Mouse (Mus musculus) cerebellum, postnatal 36 days (tissue): ENCODE data around the gene Tex29.

Source experiments
- DNase-seq, 2 experiments: peaks; one replicate each; pipeline ENCODE4 v3.0.0; 2021 to 2022; ENCODE audit warnings: mixed read lengths in 2 of 2

The Tex29 gene

DNA sequence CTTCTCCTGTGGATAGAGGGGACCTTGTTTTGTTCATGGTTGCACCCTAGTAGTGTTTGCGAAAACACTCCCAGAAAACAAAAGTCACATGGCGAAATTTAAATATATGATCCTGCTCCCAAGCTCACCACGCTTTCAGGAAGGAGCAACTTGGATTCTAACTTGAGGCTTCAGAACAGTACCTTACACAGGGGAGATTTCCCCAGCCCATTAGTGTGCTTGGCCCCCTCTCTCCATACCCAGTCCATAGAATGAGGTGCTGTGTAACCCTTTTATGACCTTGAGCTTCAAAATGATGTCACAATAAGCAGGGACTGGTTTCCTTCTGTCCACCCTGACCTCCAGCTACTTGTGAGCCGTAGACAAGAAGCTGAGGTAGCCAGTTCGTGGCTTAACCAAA, at the start of gene Tex29:
Gene Tex29 (plus strand): TSS at position 301 of the 400 bp plus-strand sequence.
- no peak for DNase-seq

DNA sequence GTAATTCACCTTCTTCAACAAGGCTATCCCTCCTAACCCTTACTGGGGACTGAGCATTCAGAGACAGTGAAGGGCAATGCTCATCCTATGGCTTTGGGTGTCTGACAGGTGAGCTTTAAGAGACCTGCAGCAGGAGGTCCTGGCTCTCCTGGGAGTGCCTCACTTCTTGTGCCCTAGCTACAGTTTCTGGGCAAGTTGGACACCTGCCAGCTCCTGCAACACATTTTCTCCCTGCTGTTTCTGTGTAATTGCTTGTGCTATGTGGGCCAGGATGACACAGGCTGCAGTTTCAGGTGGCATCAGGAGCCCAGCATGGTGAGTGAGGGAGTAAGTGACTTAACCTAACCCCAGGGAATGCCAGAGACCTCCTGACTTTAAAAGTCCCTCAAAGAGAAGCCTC, 45.3 kb upstream of the Tex29 start:
- peak; percentile 82 for DNase-seq

DNA sequence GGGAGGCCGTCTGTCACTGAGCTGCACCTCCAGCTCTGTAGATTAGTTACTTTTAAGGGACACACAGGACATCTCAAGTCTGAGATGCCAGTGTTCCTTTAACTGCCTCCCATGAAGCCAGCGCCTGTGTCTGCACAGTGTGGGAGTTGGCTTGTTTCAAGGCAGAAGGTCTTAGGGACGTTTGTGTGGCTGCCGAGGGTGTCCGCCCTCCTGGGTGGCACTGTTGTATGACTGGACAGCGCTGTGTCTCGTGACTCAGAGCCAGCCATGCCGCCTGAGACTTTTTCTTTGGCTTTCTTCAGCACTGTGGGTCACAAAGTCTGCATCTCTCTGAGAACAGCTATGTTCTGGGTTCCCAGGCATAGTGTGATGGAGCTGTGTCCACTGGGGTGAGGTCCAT, 43.1 kb upstream of the Tex29 start:
- no peak for DNase-seq

DNA sequence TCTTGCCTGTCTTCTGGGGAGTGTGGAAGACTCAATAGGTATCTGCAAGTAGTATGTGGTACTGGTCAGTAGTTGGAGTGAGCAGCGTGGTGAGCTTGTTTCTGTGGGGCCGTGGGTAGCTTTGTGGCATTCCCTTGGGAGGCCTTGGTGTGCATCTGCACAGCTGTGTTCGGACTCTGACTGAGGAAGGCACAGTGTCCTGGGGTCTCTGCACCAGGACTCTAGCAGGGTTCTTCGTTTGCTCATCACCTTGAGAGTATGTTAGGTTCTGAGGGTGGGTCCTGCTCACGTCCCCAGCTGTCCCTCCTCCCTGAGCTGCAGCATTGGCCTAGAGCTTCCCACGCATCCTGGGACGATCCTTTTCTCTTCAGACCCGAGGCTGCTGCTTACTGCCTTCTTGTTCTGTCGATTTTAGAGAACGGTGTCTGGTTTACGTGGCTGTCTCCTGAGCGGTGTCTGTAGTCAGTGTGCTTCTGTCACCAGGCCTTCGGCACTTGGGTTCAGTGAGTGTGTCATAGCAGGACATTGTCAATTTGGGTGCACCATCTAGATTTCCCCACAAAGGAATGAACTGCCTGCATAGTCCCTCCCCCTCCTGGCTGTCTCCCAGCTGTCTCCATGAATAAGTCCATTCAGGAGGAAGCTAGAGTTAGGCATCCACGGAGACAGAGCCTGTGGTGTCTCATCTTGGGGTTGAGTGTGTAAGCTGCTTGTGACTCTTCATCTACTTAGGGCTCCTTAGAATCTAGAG, 42.4 kb upstream of the Tex29 start:
- DNase-seq, result peak in 1 of 2 experiments; percentile 59

DNA sequence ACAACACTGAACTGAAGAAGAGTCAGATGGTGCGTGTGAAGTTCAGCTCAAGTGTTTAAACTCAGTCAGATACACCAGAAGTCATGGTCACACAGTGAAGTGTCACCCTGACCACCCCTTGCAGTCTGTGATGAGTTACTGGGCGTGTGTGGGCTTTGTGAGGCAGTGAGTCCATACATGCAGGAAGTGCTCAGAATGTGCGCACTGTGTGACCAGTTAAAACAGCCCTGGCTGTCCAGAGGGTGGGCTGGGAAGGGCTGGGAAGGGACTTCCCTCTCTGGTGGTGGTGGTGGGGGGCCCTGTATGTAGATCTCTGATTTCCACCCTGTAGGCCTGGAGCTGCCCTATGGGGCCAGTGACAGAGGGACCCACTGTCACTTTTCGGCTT, 41.8 kb upstream of the Tex29 start:
- DNase-seq, result no peak

DNA sequence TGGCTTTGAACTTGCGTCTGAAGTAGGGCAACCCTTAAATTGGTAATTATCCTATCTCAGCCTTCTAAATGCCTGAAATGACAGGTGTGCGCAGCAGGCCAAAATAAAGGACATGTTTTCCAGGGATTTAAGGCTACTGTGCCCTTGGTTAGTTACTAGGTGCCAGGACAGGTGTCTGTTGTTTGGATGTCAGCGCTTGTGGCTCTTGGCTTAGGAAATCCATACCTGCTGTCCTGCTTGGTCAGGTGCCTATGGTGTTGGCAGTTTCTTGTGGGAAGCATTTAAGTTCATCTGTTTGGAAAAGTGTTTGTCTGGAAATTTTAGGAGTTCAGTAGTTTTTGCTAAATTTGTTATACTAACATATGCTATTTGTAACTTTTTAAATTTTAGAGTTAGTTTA, 41.2 kb upstream of the Tex29 start:
- no peak for DNase-seq

DNA sequence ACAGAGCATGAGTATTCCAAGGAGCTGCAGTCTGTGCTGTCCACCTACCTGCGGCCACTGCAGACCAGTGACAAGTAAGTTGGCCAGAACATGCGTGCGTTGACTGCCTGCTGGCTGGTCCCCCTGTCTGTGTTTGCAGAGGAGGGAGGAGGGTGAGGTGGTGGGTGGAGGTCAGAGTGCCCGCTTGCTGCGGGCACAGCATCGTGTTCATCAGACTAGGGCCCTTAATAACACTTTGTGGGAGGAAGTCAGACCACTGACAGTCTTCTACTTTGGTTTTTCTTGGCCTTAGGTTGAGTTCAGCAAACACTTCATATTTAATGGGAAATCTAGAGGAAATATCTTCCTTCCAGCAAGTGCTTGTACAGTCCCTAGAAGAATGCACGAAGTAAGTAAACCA, 39.8 kb upstream of the Tex29 start:
- no peak for DNase-seq

DNA sequence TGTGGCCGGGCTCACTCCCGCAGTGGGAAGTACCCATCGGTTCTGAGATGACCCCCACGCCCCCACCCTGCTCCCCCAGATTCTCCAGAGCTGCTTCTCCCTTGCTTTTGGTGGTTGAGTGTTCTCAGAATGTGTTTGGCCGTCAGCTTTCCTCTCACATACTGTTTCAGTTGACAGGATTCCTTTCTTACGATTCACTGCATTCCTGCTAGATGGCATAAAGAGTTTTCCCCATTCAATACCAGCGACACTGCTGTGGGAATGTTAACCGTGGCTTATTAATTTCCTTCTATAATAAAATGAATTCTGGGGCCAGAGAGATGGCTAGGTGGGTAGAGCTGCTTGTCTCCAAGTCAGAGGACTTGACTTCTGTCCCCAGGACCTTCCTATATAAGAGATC, 38.7 kb upstream of the Tex29 start:
- no peak for DNase-seq

DNA sequence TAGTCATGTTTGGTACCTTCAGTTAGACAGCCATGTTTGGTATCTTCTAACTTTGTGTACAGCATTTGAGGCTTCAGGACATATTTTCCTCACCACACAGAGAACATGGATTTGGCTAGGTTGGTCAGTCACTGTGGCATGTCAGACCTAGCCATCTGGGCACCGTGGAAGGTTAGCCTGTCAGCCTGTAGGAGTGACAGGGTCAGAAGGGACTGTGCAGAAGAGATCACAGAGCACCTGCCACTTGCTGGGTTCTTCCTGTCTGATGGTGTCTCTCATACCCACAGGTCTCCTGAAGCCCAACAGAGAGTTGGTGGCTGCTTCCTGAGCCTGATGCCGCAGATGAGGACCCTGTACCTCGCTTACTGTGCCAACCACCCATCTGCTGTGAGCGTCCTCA, 35.4 kb upstream of the Tex29 start:
- DNase-seq, result no peak

DNA sequence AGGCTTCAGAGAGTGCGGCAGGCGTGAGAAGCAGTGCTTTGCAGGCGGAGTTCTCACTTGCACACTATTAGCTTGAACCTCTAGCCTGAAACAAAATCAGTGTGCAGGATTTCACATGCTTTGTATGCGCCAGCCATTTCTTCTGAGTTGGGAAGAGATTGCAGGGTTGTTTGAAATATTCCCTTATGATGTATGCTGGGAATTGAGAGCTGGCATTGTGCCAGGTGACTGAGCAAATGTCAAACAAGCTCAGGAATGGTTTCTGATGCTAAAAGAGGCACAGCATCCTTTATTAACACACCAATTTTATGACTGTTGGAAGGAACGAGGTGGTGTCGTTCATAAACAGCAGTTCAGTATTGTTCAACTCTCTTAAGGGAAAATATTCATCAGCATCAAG, 34.0 kb upstream of the Tex29 start:
- peak in 1 of 2 experiments; percentile 51 for DNase-seq

DNA sequence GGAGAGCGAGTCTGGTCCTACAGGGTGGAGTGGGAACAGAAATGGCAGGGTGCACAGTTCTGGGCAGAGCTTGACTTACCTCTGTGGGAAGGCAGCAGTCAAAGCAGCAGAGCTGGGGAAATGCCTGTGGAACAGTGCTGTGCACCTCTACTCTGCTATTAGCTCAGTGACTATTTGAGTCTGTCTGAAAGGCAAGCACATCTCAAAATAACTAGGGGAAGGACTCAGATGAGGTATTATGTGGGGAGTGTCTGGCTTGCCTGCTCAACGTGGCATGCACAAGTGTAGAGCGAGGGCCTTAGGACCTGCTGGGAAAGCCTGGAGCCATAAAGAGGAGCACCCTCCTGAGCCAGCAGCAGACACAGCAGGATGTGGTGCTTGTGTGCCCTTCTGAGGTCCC, 32.9 kb upstream of the Tex29 start:
- DNase-seq, result no peak

DNA sequence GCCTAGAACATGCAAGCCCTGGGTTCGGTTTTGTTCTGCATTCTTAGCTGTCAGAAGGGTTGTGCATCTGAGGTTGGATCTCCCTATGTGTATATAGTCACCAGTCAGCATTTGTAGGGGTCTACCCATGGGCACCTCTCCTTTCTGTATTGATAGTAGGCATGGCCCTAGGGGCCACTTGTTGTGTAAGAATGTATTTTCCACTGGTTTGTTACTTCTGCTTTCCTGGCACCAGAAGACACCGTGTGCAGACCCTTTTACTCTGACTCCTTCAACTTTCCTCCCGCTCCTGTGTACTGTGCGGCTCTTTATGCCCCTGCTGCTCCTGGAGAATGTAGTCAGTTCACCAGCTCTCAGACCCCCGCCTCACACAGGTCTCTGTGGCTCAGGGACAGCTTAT, 32.2 kb upstream of the Tex29 start:
- no peak for DNase-seq

DNA sequence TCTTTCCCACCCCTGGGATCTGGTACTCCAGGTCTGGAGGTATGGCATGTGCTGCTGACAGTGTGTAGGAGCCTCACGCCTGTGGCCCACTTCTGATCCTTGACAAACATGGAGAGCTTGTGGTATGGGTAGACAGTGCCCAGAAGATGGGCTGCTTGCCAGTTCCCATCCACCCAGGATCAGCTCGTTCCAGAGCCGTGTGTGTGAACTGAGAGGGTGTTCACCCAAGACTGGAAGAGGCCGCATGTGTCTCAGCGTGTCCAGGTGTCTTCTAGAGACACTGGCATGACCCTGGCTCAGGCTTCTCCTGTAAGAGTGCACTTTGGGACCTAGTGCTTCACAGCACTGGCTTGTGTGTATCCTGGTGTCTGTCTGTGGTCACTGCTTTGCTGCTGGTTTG, 29.8 kb upstream of the Tex29 start:
- peak; percentile 44 to 47 for DNase-seq

DNA sequence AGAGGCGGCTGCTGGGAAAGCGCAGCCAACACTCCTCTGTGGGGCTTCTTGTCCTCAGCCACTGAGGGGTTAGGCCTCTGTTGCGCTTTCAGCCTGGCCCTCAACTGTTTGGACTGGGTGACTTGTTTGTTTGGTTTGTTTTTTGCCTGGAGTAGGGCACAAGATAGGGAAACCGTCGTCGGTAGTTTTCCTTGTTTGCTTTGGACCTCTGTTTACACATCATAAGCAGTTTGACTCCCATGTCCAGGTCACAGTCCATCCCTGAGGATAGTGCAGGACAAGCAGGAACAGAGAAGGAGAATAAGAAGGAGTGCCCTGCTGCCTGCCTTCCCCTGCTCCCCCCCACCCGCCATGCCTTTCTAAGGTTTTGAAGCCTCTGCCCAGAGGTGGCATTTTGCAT, 26.5 kb upstream of the Tex29 start:
- DNase-seq, result no peak

DNA sequence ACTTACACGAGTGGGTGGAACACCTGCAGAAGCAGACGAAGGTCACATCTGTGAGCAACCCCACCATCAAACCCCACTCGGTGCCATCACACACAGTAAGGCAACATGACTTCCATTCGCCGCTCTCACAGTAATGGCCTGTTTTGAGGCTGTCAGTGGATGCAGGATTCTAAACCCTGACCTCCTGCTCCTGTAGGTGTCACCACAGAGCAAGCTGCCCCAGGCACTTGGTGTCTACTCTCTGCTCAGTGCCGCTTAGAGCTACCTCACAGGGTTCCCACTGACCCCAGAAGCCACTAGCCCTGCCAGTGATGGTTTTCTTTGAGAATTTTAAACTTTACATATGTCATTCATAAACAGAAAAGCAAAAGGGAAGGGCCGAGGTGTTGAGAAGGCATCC, 25.1 kb upstream of the Tex29 start:
- DNase-seq, result no peak

DNA sequence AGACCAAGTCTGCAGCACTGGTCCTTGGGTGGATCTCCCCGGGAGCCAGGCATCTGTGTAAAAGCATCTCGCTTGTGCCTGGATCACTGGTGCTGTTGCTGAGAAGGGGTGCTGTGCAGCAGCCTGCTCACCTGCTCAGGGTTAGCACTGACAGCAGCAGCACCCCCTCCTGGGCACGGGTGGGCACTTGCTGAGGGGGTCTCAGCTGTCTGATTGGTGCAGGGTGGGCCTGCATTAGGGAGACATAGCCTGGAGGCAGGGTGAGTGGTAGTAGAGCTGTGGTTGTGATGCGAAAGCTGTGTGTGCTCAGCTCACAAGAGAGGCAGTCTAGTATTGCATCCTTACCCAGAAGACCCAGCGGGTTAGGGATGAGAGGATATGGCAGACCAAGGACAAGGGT, 20.1 kb upstream of the Tex29 start:
- no peak for DNase-seq

DNA sequence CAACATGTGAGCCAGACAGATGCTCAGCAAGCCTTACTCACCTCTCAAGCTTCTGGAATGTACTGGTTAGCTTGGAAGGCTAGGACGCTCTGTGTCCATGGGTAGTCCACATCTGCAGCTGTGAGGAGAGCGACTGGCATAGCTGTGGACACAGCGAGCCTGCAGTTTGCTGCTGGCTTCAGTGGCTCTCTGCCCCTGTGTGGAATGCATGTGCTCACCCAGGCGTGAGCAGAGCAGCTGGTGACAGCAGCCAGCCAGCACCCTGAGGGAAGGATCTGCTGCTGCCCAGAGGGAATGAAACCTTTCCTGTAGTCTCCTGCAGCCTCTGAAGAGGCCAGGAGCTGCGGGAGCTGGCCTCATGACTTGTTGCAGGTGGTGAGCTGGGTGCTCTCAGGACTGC, 19.7 kb upstream of the Tex29 start:
- no peak for DNase-seq

DNA sequence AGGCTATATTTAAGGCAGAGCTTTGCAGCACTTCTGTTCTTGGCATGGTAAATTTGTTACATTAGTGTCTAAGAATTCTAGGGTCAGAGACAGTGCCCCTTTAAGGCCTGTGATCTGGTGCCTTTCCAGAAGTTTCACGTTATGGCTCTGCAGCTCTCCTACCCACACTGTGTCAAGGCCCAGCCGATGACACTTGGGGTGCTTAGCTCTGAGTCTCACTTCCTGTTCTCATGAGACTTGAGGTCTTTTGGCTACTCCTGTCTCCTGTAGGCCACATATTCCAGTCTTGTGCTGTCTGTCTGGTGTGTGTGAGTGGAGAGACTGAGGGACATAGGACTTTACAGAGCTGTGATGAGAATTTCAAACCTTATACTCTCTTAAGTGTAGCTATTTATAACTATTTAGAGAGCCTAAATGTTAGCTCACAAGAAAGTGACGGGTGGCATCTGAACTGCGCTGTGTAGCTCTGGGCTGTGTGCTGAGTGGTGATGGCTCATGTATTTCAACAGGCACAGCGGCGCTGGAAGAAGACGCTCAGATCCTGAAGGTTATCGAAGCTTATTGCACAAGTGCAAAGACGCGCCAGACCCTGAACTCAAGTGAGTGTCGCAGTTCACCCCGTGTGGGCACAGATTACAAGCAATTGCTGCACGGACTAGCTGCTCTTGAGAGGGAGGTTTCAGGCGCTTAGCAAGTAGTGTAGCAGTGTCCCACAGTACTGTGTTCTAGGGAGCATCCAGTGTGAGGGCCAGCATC, 18.6 kb upstream of the Tex29 start:
- no peak for DNase-seq

DNA sequence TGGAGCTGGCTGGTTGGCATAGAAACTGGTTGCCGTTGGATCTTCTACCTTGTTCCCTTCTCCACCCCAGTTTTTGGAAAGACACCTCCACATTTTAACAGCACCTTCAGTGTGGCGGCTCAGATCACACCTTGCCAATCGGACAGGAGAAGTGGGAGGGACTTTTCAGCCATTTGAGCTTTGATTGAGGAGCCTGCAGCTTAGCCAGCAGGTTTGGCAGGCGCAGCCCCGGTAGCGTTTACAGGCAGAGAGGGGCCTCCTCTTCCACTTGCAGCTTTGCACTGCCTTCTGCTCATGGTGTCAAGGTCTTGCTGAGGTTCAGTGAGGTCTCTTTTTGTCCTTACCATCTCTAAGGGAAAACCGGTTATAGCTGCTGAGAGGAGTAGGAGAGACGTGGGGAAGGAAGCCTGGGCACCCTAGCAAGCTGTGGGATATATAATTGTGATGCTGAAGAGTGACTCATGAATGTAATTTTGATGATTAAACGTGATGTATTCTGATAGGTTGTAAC, 17.7 kb upstream of the Tex29 start:
- no peak for DNase-seq

DNA sequence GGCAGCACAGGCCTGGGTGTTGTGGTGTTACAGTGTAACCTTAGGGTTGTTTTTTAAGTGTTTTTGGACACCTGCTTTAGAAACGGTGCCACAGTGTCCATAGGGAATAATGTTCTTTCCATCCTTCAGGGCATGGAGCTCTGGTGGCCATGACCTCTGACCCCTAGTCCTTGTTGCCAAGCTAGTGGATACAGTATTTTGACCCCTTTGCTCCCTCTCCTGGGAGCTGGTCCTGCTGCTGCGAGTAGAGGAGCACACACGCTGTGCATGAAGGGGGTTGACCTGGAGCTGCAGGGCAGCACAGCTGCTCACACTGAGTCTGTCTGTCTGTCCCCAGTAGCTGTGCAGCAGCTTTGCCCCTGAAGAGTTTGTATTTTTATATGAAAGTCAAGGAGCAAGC, 14.5 kb upstream of the Tex29 start:
- no peak for DNase-seq

DNA sequence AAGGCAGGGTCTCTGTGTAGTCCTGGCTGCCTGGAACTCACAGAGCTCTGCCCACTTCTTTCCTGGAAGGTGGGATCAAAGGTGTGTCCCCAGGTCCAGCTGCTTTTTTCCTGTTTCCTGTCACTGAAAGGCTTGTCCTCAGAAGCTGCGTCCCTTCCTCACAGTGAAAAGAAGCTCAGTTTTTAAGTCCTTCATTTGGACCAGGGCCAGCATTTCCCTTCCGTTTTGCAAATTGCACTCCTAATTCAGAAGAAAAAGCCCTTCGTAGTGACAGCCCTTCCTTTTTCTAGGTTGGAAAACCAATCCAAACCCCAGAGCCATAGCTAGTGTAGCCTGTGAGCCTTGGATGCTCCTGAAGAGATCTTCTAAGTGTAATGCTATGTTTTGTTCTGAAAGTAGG, 13.0 kb upstream of the Tex29 start:
- DNase-seq, result no peak

DNA sequence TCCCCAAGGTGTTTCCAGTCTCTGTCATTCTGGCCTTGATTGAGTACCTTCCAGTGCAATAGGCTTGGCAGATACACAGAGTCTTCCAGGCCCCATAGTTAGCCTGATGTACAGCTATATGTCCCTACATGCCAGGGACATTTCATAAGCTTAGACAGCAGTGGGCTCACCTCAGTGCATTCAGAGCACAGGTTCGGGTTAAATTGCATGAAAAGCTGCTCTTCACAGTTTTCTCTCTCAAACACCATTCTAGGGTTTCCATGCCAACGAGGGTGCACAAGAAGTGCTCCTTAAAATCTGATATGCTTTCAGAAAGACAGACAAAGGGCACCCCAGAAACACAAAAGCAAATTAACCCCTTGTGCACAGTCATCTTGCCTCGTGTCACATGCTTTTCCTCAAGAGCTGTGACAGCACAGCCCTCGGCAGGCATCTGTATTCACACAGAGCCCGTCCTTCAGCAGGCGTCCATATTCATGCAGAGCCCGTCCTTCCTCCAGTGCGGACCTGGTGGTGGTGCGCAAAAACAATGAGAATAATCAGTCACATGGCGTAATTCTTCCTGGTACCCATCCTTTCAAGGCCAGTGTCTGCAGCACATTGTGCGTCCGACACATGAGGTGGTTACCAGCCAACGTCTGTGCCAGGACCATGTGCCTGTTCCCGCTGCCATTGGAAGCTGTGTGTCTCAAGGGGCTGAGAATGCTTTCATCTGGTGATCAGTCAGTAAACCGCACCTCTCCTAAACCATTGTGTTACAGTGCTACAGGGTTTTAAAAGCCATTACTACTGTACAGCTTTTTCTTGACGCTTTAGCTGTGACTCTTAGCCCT, 9.8 kb upstream of the Tex29 start:
- DNase-seq, result no peak

DNA sequence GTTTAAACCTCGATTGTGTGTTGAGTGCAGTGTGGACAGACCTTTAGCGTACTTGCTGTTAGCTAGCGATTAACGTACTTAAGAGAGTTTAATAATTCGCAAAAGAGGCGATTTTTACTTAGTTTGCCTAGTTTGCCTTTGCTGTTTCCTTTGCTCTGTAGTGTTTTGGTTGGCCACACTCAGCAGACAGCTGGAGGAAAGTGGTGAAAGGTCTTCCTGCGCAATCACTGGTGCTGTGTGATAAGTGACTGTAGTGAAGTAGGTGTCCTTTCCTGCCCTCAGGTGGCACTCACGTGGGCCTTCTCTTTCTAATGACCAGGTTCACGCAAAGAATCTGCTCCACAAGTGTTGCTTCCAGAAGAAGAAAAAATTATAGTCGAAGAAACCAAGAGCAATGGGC, 9.1 kb upstream of the Tex29 start:
- DNase-seq, result no peak

DNA sequence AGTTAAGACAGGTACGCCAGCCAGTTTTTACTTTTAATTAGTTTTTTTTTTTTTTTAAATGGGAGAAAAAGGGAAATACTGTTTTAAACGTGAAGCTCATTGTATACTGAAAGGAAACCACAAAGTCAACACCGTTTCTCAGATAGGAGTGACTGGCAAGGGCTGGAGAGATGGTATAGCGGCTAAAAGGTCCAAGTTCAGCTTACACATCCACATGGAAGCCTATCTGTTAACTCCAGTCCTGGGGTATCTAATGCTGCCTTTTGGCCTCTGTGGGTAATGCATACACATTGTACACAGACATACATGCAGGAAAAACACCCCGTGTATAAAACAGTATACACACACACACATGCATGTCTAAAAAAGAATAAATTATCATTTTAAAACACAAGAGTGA, 8.3 kb upstream of the Tex29 start:
- no peak for DNase-seq
